Mouse (Mus musculus): ENCODE measurements at regions not wholly inside any gene's neighbourhood (a gene's known extent, or its start where the extent isn't known, plus 50 kb on each side); places are given as distances from the start of the nearest gene placed in this dataset.
A peak's percentile ranks its signal among the peaks of the same experiment; 100 is the strongest.

- peak; percentile 7 for DNase-seq (ENCODE audit: low spot score)
Observed at GRCm38 (mm10) chr13:44182544-44183191, 398.1 kb downstream of the Cd83 start.

GRCm38 (mm10) chr13:44195365-44195764, 410.8 kb downstream of the Cd83 start:
- no peak for DNase-seq (ENCODE audit: low spot score)

GRCm38 (mm10) chr13:44206042-44206441, 421.5 kb downstream of the Cd83 start:
- DNase-seq (ENCODE audit: low spot score): no peak

GRCm38 (mm10) chr13:44206448-44206847, 421.9 kb downstream of the Cd83 start:
- no peak for DNase-seq (ENCODE audit: low spot score)

GRCm38 (mm10) chr13:44207400-44208005, 422.9 kb downstream of the Cd83 start:
- DNase-seq (ENCODE audit: low spot score): no peak

- no peak for DNase-seq (ENCODE audit: low spot score)
Observed at GRCm38 (mm10) chr13:44209036-44209435, 424.5 kb downstream of the Cd83 start.

- DNase-seq (ENCODE audit: low spot score): no peak
Observed at GRCm38 (mm10) chr13:44210123-44210522, 425.5 kb downstream of the Cd83 start.

GRCm38 (mm10) chr13:44212356-44212755, 427.8 kb downstream of the Cd83 start:
- no peak for DNase-seq (ENCODE audit: low spot score)

- no peak for DNase-seq (ENCODE audit: low spot score)
Observed at GRCm38 (mm10) chr13:44212936-44213335, 428.4 kb downstream of the Cd83 start.

GRCm38 (mm10) chr13:44218266-44218665, 433.7 kb downstream of the Cd83 start:
- DNase-seq (ENCODE audit: low spot score): no peak

GRCm38 (mm10) chr13:44221721-44222120, 437.1 kb downstream of the Cd83 start:
- no peak for DNase-seq (ENCODE audit: low spot score)

GRCm38 (mm10) chr13:44222335-44222734, 437.8 kb downstream of the Cd83 start:
- DNase-seq (ENCODE audit: low spot score): no peak

- no peak for DNase-seq (ENCODE audit: low spot score)
Observed at GRCm38 (mm10) chr13:44227706-44228459, 443.3 kb downstream of the Cd83 start.

- DNase-seq (ENCODE audit: low spot score): no peak
Observed at GRCm38 (mm10) chr13:44228540-44229135, 444.1 kb downstream of the Cd83 start.

- no peak for DNase-seq (ENCODE audit: low spot score)
Observed at GRCm38 (mm10) chr13:44229136-44229611, 444.6 kb downstream of the Cd83 start.

- DNase-seq (ENCODE audit: low spot score): no peak
Observed at GRCm38 (mm10) chr13:44231403-44231802, 446.8 kb downstream of the Cd83 start.

- no peak for DNase-seq (ENCODE audit: low spot score)
Observed at GRCm38 (mm10) chr13:44231868-44232715, 447.5 kb downstream of the Cd83 start.

GRCm38 (mm10) chr13:44232716-44233051, 448.1 kb downstream of the Cd83 start:
- no peak for DNase-seq (ENCODE audit: low spot score)

GRCm38 (mm10) chr13:44234241-44234640, 449.7 kb downstream of the Cd83 start:
- no peak for DNase-seq (ENCODE audit: low spot score)

- no peak for DNase-seq (ENCODE audit: low spot score)
Observed at GRCm38 (mm10) chr13:44235236-44235635, 450.7 kb downstream of the Cd83 start.

- DNase-seq (ENCODE audit: low spot score): no peak
Observed at GRCm38 (mm10) chr13:44235941-44236340, 451.4 kb downstream of the Cd83 start.

GRCm38 (mm10) chr13:44238308-44238707, 453.7 kb downstream of the Cd83 start:
- no peak for DNase-seq (ENCODE audit: low spot score)
